In the genomic region with DNA sequence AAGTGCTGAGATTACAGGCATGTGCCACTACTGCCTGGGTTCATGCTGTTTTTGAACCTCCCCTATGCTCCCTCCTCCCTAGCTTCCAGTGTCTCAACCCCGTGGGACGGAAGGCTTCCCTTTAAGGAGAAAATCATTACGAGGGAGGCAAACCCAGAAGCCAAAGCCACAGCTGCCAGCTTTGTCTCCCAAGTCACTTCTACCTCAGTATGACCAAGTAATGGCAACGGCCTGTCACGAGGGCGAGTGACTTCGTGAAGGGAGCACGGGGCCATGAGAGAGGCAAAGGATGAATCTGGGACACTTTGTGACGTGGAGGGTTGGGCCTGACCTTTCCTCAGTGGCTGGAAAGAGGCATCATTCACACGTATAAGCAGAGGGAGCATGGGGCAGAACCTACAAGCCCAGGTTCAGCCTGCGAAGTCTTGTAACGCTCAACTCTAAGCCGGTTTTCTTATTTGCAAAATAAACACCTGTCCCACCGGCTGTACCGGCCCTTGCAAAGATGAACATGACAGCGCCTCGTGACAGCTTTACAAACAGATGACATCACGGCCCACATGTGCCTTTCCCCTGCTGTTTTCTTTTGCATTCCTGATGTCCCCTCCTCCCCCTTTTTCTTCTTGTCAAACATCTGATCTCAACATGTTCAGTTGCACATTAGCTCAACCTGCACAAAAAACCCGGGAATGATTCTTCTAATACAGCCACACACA, we compare ENCODE assay signal across 17 mouse cellular contexts. TPM values are rescaled to one million over a fixed set of nuclear protein-coding genes. Genes with fewer than 3 reads are reported as not detected.
DNase-seq lines count a peak whose midpoint lies in the region; ATAC-seq and TF ChIP-seq lines count a peak whose summit lies in the region.
"Had no signal": no experiment of that assay in that cellular context is flagged by ENCODE, and none has a peak within 500 bp of the region (broad histone marks: within the 10 kb centered on the region; RNA-seq: fewer than 3 reads in every experiment).

No protein-coding gene starts in this region.

- no peaks in the 10 kb centered on the region for H3K4me1 ChIP-seq in forebrain, postnatal 0 days (ENCODE audit: insufficient read depth)
- peaks cover 11% of the 10 kb centered on the region for H3K4me1 ChIP-seq in forebrain, embryonic 15.5 days
- H3K4me1 ChIP-seq in liver, adult 2 months (ENCODE audit: control insufficient read depth, insufficient read depth, low read length) = peaks cover 5% of the 10 kb centered on the region; the same call in 1 of the 2 replicates
- H3K4me1 ChIP-seq in liver, embryonic 12.5 days = no peaks in the 10 kb centered on the region
- peaks cover 42% of the 10 kb centered on the region for H3K4me1 ChIP-seq in limb, embryonic 15.5 days

- H3K4me3 ChIP-seq in forebrain, postnatal 0 days (ENCODE audit: low read depth, low read length) = no peak overlapping the region
- H3K4me3 ChIP-seq in forebrain, embryonic 15.5 days = no peak overlapping the region
- H3K4me3 ChIP-seq in liver, adult 2 months (ENCODE audit: insufficient read depth, low read depth, low read length) = no peak overlapping the region
- no peak overlapping the region for H3K4me3 ChIP-seq in liver, embryonic 12.5 days
- H3K4me3 ChIP-seq in limb, embryonic 15.5 days = no peak overlapping the region
- H3K4me3 ChIP-seq: embryonic facial prominence, embryonic 13.5 days; layer of hippocampus, adult 2 months; liver, embryonic 13.5 days had no signal

- 74% methylated on average over 19 of the region's 19 CpGs for WGBS in forebrain, postnatal 0 days
- 72% methylated on average over 19 of the region's 19 CpGs for WGBS in forebrain, embryonic 15.5 days
- 62% methylated on average over 19 of the region's 19 CpGs for WGBS in liver, adult 2 months
- WGBS in liver, embryonic 12.5 days (ENCODE audit: insufficient replicate concordance) = 86% methylated on average over 19 of the region's 19 CpGs
- 67% methylated on average over 19 of the region's 19 CpGs for WGBS in limb, embryonic 15.5 days

- no peak overlapping the region for H3K9ac ChIP-seq in forebrain, postnatal 0 days
- no peak overlapping the region for H3K9ac ChIP-seq in forebrain, embryonic 15.5 days (replicated peaks)
- no peak overlapping the region for H3K9ac ChIP-seq in liver, adult 2 months (ENCODE audit: low read depth, low read length)
- H3K9ac ChIP-seq in liver, embryonic 12.5 days = no peak overlapping the region
- no peak overlapping the region for H3K9ac ChIP-seq in limb, embryonic 15.5 days
- H3K9ac ChIP-seq: liver, embryonic 13.5 days had no signal

- no peak for TF ChIP-seq POLR2A in liver, adult 2 months (IDR thresholded peaks at IDR 0.05; ENCODE audit: extremely low read depth, insufficient read depth, low read length)

- H3K9me3 ChIP-seq in forebrain, postnatal 0 days (ENCODE audit: low read length) = no peaks in the 10 kb centered on the region
- H3K9me3 ChIP-seq in forebrain, embryonic 15.5 days = no peaks in the 10 kb centered on the region
- no peaks in the 10 kb centered on the region for H3K9me3 ChIP-seq in liver, embryonic 12.5 days (replicated peaks)
- no peaks in the 10 kb centered on the region for H3K9me3 ChIP-seq in limb, embryonic 15.5 days
- H3K9me3 ChIP-seq: embryonic facial prominence, embryonic 13.5 days; G1E; liver, embryonic 13.5 days had no signal

- ATAC-seq in forebrain, postnatal 0 days = no peak
- no peak for ATAC-seq in forebrain, embryonic 15.5 days (replicated peaks)
- ATAC-seq in liver, embryonic 12.5 days = no peak
- ATAC-seq in limb, embryonic 15.5 days (ENCODE audit: insufficient number of reproducible peaks, low FRiP score, low TSS enrichment, low read depth) = no peak
- ATAC-seq in erythroid progenitor cell, adult 5-6 weeks (replicated peaks; ENCODE audit: low FRiP score, poor library complexity, severe bottlenecking) = no peak
- ATAC-seq: hindbrain, embryonic 16.5 days had no signal

- no peaks in the 10 kb centered on the region for H3K79me2 ChIP-seq in liver, adult 2 months (ENCODE audit: control insufficient read depth, insufficient read depth, low read length)

- no peak for TF ChIP-seq CTCF in forebrain, postnatal 0 days (IDR thresholded peaks at IDR 0.05; ENCODE audit: low read depth)
- no peak for TF ChIP-seq CTCF in liver, adult 2 months (IDR thresholded peaks at IDR 0.05; ENCODE audit: low read depth, low read length)

- no peak overlapping the region for H3K4me2 ChIP-seq in forebrain, postnatal 0 days (ENCODE audit: low read depth)
- no peak overlapping the region for H3K4me2 ChIP-seq in forebrain, embryonic 15.5 days (replicated peaks)
- no peak overlapping the region for H3K4me2 ChIP-seq in liver, embryonic 12.5 days
- H3K4me2 ChIP-seq in limb, embryonic 15.5 days = no peak overlapping the region
- H3K4me2 ChIP-seq: embryonic facial prominence, embryonic 13.5 days; liver, embryonic 13.5 days had no signal

- H3K27me3 ChIP-seq in forebrain, postnatal 0 days (ENCODE audit: insufficient read depth, low read length) = no peaks in the 10 kb centered on the region
- no peaks in the 10 kb centered on the region for H3K27me3 ChIP-seq in forebrain, embryonic 15.5 days
- no peaks in the 10 kb centered on the region for H3K27me3 ChIP-seq in liver, adult 2 months (ENCODE audit: control insufficient read depth, insufficient read depth, low read length)
- H3K27me3 ChIP-seq in liver, embryonic 12.5 days (replicated peaks) = no peaks in the 10 kb centered on the region
- no peaks in the 10 kb centered on the region for H3K27me3 ChIP-seq in limb, embryonic 15.5 days
- H3K27me3 ChIP-seq: embryonic facial prominence, embryonic 13.5 days; liver, embryonic 13.5 days had no signal

- peak; percentile 13 for DNase-seq in forebrain, postnatal 0 days
- DNase-seq in liver, adult 2 months (ENCODE audit: extremely low read depth, low read depth, low spot score) = peak; percentile 45
- DNase-seq in kidney, adult 9 months = peak; percentile 29
- DNase-seq in embryo, embryonic 11 days = no peak
- DNase-seq: adrenal gland, postnatal 36 days; cerebellum, postnatal 36 days; liver, embryonic 13.5 days; lung, postnatal 14 days; thymus, postnatal 4 days had no signal

- H3K36me3 ChIP-seq in forebrain, postnatal 0 days (ENCODE audit: insufficient read depth) = no peaks in the 10 kb centered on the region
- H3K36me3 ChIP-seq in forebrain, embryonic 15.5 days = no peaks in the 10 kb centered on the region
- H3K36me3 ChIP-seq in liver, adult 2 months (ENCODE audit: control insufficient read depth, insufficient read depth, low read length) = no peaks in the 10 kb centered on the region
- H3K36me3 ChIP-seq in liver, embryonic 12.5 days = peaks cover 20% of the 10 kb centered on the region; the same call in 1 of the 2 replicates
- H3K36me3 ChIP-seq in limb, embryonic 15.5 days = peaks cover 5% of the 10 kb centered on the region; the same call in 1 of the 2 replicates

- H3K27ac ChIP-seq in forebrain, postnatal 0 days (ENCODE audit: low read depth, low read length) = no peak overlapping the region
- no peak overlapping the region for H3K27ac ChIP-seq in forebrain, embryonic 15.5 days (replicated peaks)
- H3K27ac ChIP-seq in liver, adult 2 months (replicated peaks; ENCODE audit: insufficient read depth, low read depth, low read length) = no peak overlapping the region
- no peak overlapping the region for H3K27ac ChIP-seq in liver, embryonic 12.5 days
- 0 out of 2 replicates have a peak overlapping the region, but pooled peaks have one; percentile 18 for H3K27ac ChIP-seq in limb, embryonic 15.5 days
- H3K27ac ChIP-seq: embryonic facial prominence, embryonic 13.5 days; liver, embryonic 13.5 days had no signal

RNA-seq across cellular contexts. Expression of a gene that starts 29.9 kb away (rescaled TPM):
- total RNA-seq in forebrain, postnatal 0 days (2014; rRNA removed) = 4.5 and 6.1 TPM in 2 replicates
- 3.1 and 4.6 TPM in 2 replicates for polyA plus RNA-seq in forebrain, postnatal 0 days (2015; fragmentation: Nextera tagmentation; extraction: Ambion mirVana)
- 0.78 and 1.7 TPM in 2 replicates for polyA plus RNA-seq in forebrain, embryonic 15.5 days (2015; fragmentation: Nextera tagmentation; extraction: Ambion mirVana)
- 0.40 and 0.46 TPM in 2 replicates for total RNA-seq in liver, adult 2 months (2014; rRNA removed)
- polyA plus RNA-seq in liver, adult 2 months (2012; rRNA removed) = 0.80 and 1.4 TPM in 2 replicates
- 0.58 and 1.0 TPM in 2 replicates for polyA plus RNA-seq in liver, embryonic 12.5 days (2016; fragmentation: Nextera tagmentation; extraction: Ambion mirVana)
- 10.0 and 13.2 TPM in 2 replicates for polyA plus RNA-seq in limb, embryonic 15.5 days (2015; fragmentation: Nextera tagmentation; extraction: Ambion mirVana)
- not detected in 2 replicates for total RNA-seq in erythroid progenitor cell, adult 5-6 weeks (2015; ENCODE audit: low replicate concordance)
- total RNA-seq in erythroid progenitor cell, adult 5-6 weeks (2017; ENCODE audit: low replicate concordance) = 0.98 TPM in 1 of 2 replicates, not detected in the other
- polyA plus RNA-seq: G1E had no signal

RNA-seq across cellular contexts. Expression of a gene that starts 50.4 kb away (rescaled TPM):
- 699 and 735 TPM in 2 replicates for total RNA-seq in forebrain, postnatal 0 days (2014; rRNA removed)
- polyA plus RNA-seq in forebrain, postnatal 0 days (2015; fragmentation: Nextera tagmentation; extraction: Ambion mirVana) = 1,221 and 1,252 TPM in 2 replicates
- polyA plus RNA-seq in forebrain, embryonic 15.5 days (2015; fragmentation: Nextera tagmentation; extraction: Ambion mirVana) = 799 and 841 TPM in 2 replicates
- 124 and 131 TPM in 2 replicates for total RNA-seq in liver, adult 2 months (2014; rRNA removed)
- 35.8 and 36.9 TPM in 2 replicates for polyA plus RNA-seq in liver, adult 2 months (2012; rRNA removed)
- polyA plus RNA-seq in liver, embryonic 12.5 days (2016; fragmentation: Nextera tagmentation; extraction: Ambion mirVana) = 316 and 324 TPM in 2 replicates
- polyA plus RNA-seq in limb, embryonic 15.5 days (2015; fragmentation: Nextera tagmentation; extraction: Ambion mirVana) = 721 and 737 TPM in 2 replicates
- 284 and 321 TPM in 2 replicates for total RNA-seq in erythroid progenitor cell, adult 5-6 weeks (2015; ENCODE audit: low replicate concordance)
- 140 and 178 TPM in 2 replicates for total RNA-seq in erythroid progenitor cell, adult 5-6 weeks (2017; ENCODE audit: low replicate concordance)
